Mouse (Mus musculus) embryonic facial prominence, embryonic 14.5 days (tissue): ENCODE measurements at regions not wholly inside any gene's neighbourhood (a gene's known extent, or its start where the extent isn't known, plus 50 kb on each side); places are given as distances from the start of the nearest gene placed in this dataset.

Experiments
- ATAC-seq: fragments of 200-750 bp; cut with Nextera tagmentation; 2 replicates; pipeline ENCODE4 v1.8.0; 2017; ENCODE audit warnings: low read depth, moderate number of reproducible peaks, moderate TSS enrichment
- DNase-seq: peaks from one replicate; pipeline ENCODE4 v3.0.0-alpha.2; 2015; ENCODE audit warnings: low spot score
- H3K27ac ChIP-seq: fragments of 300-500 bp; sonication (generic); replicated peaks from 2 replicates; pipeline ENCODE4 v1.5.1; 2014; ENCODE audit warnings: low read depth, mild to moderate bottlenecking, low read length, moderate library complexity
- H3K27me3 ChIP-seq: fragments of 300-500 bp; sonication (generic); replicated peaks from 2 replicates; pipeline ENCODE4 v1.6.1; 2014; ENCODE audit warnings: low read length; ENCODE audit not compliant: control insufficient read depth, insufficient read depth
- H3K36me3 ChIP-seq: fragments of 300-500 bp; sonication (generic); 2 replicates; pipeline ENCODE4 v1.6.1; 2014; ENCODE audit warnings: low read length, mixed read lengths; ENCODE audit not compliant: control insufficient read depth, insufficient read depth
- H3K4me1 ChIP-seq: fragments of 300-500 bp; sonication (generic); 2 replicates; pipeline ENCODE4 v1.6.1; 2014; ENCODE audit warnings: antibody characterized with exemption, low read length; ENCODE audit not compliant: control insufficient read depth, insufficient read depth
- H3K4me2 ChIP-seq: fragments of 300-500 bp; sonication (generic); 2 replicates; pipeline ENCODE4 v1.6.1; 2014; ENCODE audit warnings: low read depth, mild to moderate bottlenecking, low read length, moderate library complexity, mixed read lengths
- H3K4me3 ChIP-seq: fragments of 300-500 bp; sonication (generic); 2 replicates; pipeline ENCODE4 v1.5.1; 2014; ENCODE audit warnings: low read depth, mild to moderate bottlenecking, low read length
- H3K9ac ChIP-seq: fragments of 300-500 bp; sonication (generic); 2 replicates; pipeline ENCODE4 v1.6.1; 2014; ENCODE audit warnings: low read depth, mild to moderate bottlenecking, low read length, moderate library complexity, mixed read lengths
- H3K9me3 ChIP-seq: fragments of 300-500 bp; sonication (generic); 2 replicates; pipeline ENCODE4 v1.6.1; 2016; ENCODE audit warnings: low read length; ENCODE audit not compliant: control insufficient read depth
- WGBS: fragments of 180-500 bp; shearing (Covaris S2); extraction: QIAGEN DNeasy Blood & Tissue Kit; methylation state at CpG from one replicate; pipeline ENCODE4 v1.1.7; 2014; 5-methylcytosine and 5-hydroxymethylcytosine counted together

GRCm38 (mm10) chrX:11931432-11931831 lies 228.7 kb downstream of the Bcor start:
- Histone ChIP-seq H3K27me3 (no peaks in the 10 kb centered on the region; the same call in 1 of the 2 replicates), H3K4me3 (no peak overlapping the region), H3K4me1 (0 out of 2 replicates have a peak, but pooled peaks cover 7% of the 10 kb centered on the region), H3K27ac (no peak overlapping the region), H3K9ac (no peak overlapping the region), H3K9me3 (no peaks in the 10 kb centered on the region), H3K36me3 (no peaks in the 10 kb centered on the region), H3K4me2 (no peak overlapping the region)
- peak; percentile 26 for DNase-seq
- ATAC-seq, result 0 out of 2 replicates have a peak, but pooled peaks have one; percentile 22
- WGBS, result 34% methylated on average over 9 of the region's 9 CpGs

GRCm38 (mm10) chrX:11935337-11935736 lies 224.8 kb downstream of the Bcor start:
- Histone ChIP-seq H3K27ac (no peak overlapping the region), H3K9ac (no peak overlapping the region), H3K4me3 (no peak overlapping the region), H3K9me3 (no peaks in the 10 kb centered on the region), H3K36me3 (no peaks in the 10 kb centered on the region), H3K27me3 (no peaks in the 10 kb centered on the region; the same call in 1 of the 2 replicates), H3K4me1 (0 out of 2 replicates have a peak, but pooled peaks cover 7% of the 10 kb centered on the region), H3K4me2 (no peak overlapping the region)
- 47% methylated on average over 5 of the region's 5 CpGs for WGBS
- DNase-seq, result peak; percentile 75
- no peak for ATAC-seq

GRCm38 (mm10) chrX:11940246-11940645 lies 219.9 kb downstream of the Bcor start:
- Histone ChIP-seq H3K4me2 (no peak overlapping the region), H3K9me3 (no peaks in the 10 kb centered on the region), H3K4me1 (no peaks in the 10 kb centered on the region), H3K36me3 (no peaks in the 10 kb centered on the region), H3K27me3 (peaks cover 12% of the 10 kb centered on the region; the same call in 1 of the 2 replicates), H3K4me3 (no peak overlapping the region), H3K27ac (no peak overlapping the region), H3K9ac (no peak overlapping the region)
- no peak for DNase-seq
- 74% methylated on average over 2 of the region's 2 CpGs for WGBS
- no peak for ATAC-seq

GRCm38 (mm10) chrX:11943367-11943766 lies 216.8 kb downstream of the Bcor start:
- DNase-seq, result no peak
- Histone ChIP-seq H3K9me3 (no peaks in the 10 kb centered on the region), H3K9ac (no peak overlapping the region), H3K4me1 (no peaks in the 10 kb centered on the region), H3K4me3 (no peak overlapping the region), H3K27me3 (peaks cover 13% of the 10 kb centered on the region; the same call in 1 of the 2 replicates), H3K27ac (no peak overlapping the region), H3K36me3 (no peaks in the 10 kb centered on the region), H3K4me2 (no peak overlapping the region)
- 59% methylated on average over 10 of the region's 10 CpGs for whole genome bisulfite sequencing
- ATAC-seq, result no peak

GRCm38 (mm10) chrX:11944574-11944973 lies 215.6 kb downstream of the Bcor start:
- Histone ChIP-seq H3K9me3 (no peaks in the 10 kb centered on the region), H3K27me3 (peaks cover 13% of the 10 kb centered on the region; the same call in 1 of the 2 replicates), H3K4me2 (no peak overlapping the region), H3K27ac (no peak overlapping the region), H3K4me3 (no peak overlapping the region), H3K4me1 (no peaks in the 10 kb centered on the region), H3K9ac (no peak overlapping the region), H3K36me3 (no peaks in the 10 kb centered on the region)
- ATAC-seq, result no peak
- WGBS, result 30% methylated on average over 6 of the region's 6 CpGs
- DNase-seq, result no peak

GRCm38 (mm10) chrX:11945280-11945679 lies 214.9 kb downstream of the Bcor start:
- Histone ChIP-seq H3K36me3 (no peaks in the 10 kb centered on the region), H3K9ac (no peak overlapping the region), H3K9me3 (no peaks in the 10 kb centered on the region), H3K4me3 (no peak overlapping the region), H3K4me1 (no peaks in the 10 kb centered on the region), H3K27me3 (peaks cover 13% of the 10 kb centered on the region; the same call in 1 of the 2 replicates), H3K27ac (no peak overlapping the region), H3K4me2 (no peak overlapping the region)
- WGBS, result 33% methylated on average over 1 of the region's 1 CpGs
- no peak for DNase-seq
- no peak for ATAC-seq

GRCm38 (mm10) chrX:11952193-11952592 lies 208.0 kb downstream of the Bcor start:
- Histone ChIP-seq H3K4me2 (no peak overlapping the region), H3K36me3 (no peaks in the 10 kb centered on the region), H3K27me3 (no peaks in the 10 kb centered on the region), H3K4me3 (no peak overlapping the region), H3K9ac (no peak overlapping the region), H3K9me3 (no peaks in the 10 kb centered on the region), H3K27ac (no peak overlapping the region), H3K4me1 (no peaks in the 10 kb centered on the region)
- WGBS, result 47% methylated on average over 2 of the region's 2 CpGs
- ATAC-seq (no peak), DNase-seq (no peak)

- Histone ChIP-seq H3K4me3 (no peak overlapping the region), H3K36me3 (no peaks in the 10 kb centered on the region), H3K27ac (no peak overlapping the region), H3K4me2 (no peak overlapping the region), H3K4me1 (no peaks in the 10 kb centered on the region), H3K27me3 (no peaks in the 10 kb centered on the region), H3K9ac (no peak overlapping the region), H3K9me3 (no peaks in the 10 kb centered on the region)
- no peak for ATAC-seq
- no peak for DNase-seq
- 69% methylated on average over 3 of the region's 3 CpGs for WGBS
These were observed 204.0 kb downstream of the Bcor start for GRCm38 (mm10) chrX:11956194-11956593.

GRCm38 (mm10) chrX:11957011-11957410 lies 203.1 kb downstream of the Bcor start:
- Histone ChIP-seq H3K36me3 (no peaks in the 10 kb centered on the region), H3K4me2 (no peak overlapping the region), H3K27ac (no peak overlapping the region), H3K9ac (no peak overlapping the region), H3K27me3 (no peaks in the 10 kb centered on the region), H3K4me1 (no peaks in the 10 kb centered on the region), H3K9me3 (no peaks in the 10 kb centered on the region), H3K4me3 (no peak overlapping the region)
- 37% methylated on average over 6 of the region's 6 CpGs for WGBS
- DNase-seq (no peak), ATAC-seq (no peak)
